Mouse (Mus musculus): ENCODE measurements at regions not wholly inside any gene's neighbourhood (a gene's known extent, or its start where the extent isn't known, plus 50 kb on each side); places are given as distances from the start of the nearest gene placed in this dataset.

- Histone ChIP-seq H3K9me3 (ENCODE audit: low read length) (no peaks in the 10 kb centered on the region), H3K27ac (ENCODE audit: low read depth, low read length) (no peak overlapping the region), H3K4me3 (ENCODE audit: low read depth, low read length) (no peak overlapping the region), H3K4me1 (ENCODE audit: insufficient read depth, low read length) (no peaks in the 10 kb centered on the region), H3K27me3 (ENCODE audit: insufficient read depth, low read length) (no peaks in the 10 kb centered on the region), H3K4me2 (ENCODE audit: low read depth, low read length, poor library complexity, severe bottlenecking) (no peak overlapping the region), H3K9ac (replicated peaks; ENCODE audit: low read length, poor library complexity, severe bottlenecking) (no peak overlapping the region), H3K36me3 (ENCODE audit: insufficient read depth, low read length) (no peaks in the 10 kb centered on the region)
- ATAC-seq (ENCODE audit: low FRiP score) (no peak), DNase-seq (ENCODE audit: low spot score) (no peak)
- no peak for TF ChIP-seq CTCF (IDR thresholded peaks at IDR 0.05)
- 80% methylated on average over 4 of the region's 4 CpGs for WGBS
Measured at GRCm38 (mm10) chr10:50241645-50242044, 350.8 kb upstream of the Ascc3 start.

GRCm38 (mm10) chr10:50203587-50203986, 388.9 kb upstream of the Ascc3 start:
- no peak overlapping the region for H3K27ac ChIP-seq (ENCODE audit: low read depth, low read length)
- H3K4me3 ChIP-seq (ENCODE audit: low read depth, low read length): no peak overlapping the region
- H3K27me3 ChIP-seq (ENCODE audit: insufficient read depth, low read length): no peaks in the 10 kb centered on the region
- TF ChIP-seq CTCF (IDR thresholded peaks at IDR 0.05): no peak
- DNase-seq (ENCODE audit: low spot score) (no peak), ATAC-seq (ENCODE audit: low FRiP score) (no peak)
- H3K9ac ChIP-seq (replicated peaks; ENCODE audit: low read length, poor library complexity, severe bottlenecking): no peak overlapping the region
- 74% methylated on average over 2 of the region's 2 CpGs for WGBS
- no peaks in the 10 kb centered on the region for H3K4me1 ChIP-seq (ENCODE audit: insufficient read depth, low read length)
- no peaks in the 10 kb centered on the region for H3K9me3 ChIP-seq (ENCODE audit: low read length)
- H3K4me2 ChIP-seq (ENCODE audit: low read depth, low read length, poor library complexity, severe bottlenecking): no peak overlapping the region
- H3K36me3 ChIP-seq (ENCODE audit: insufficient read depth, low read length): no peaks in the 10 kb centered on the region

GRCm38 (mm10) chr10:50201691-50202090, 390.8 kb upstream of the Ascc3 start:
- DNase-seq (ENCODE audit: low spot score) (no peak), ATAC-seq (ENCODE audit: low FRiP score) (no peak)
- no peaks in the 10 kb centered on the region for H3K4me1 ChIP-seq (ENCODE audit: insufficient read depth, low read length)
- H3K9me3 ChIP-seq (ENCODE audit: low read length): no peaks in the 10 kb centered on the region
- no peak for TF ChIP-seq CTCF (IDR thresholded peaks at IDR 0.05)
- no peaks in the 10 kb centered on the region for H3K36me3 ChIP-seq (ENCODE audit: insufficient read depth, low read length)
- no peak overlapping the region for H3K27ac ChIP-seq (ENCODE audit: low read depth, low read length)
- no peak overlapping the region for H3K4me3 ChIP-seq (ENCODE audit: low read depth, low read length)
- H3K27me3 ChIP-seq (ENCODE audit: insufficient read depth, low read length): no peaks in the 10 kb centered on the region
- H3K4me2 ChIP-seq (ENCODE audit: low read depth, low read length, poor library complexity, severe bottlenecking): no peak overlapping the region
- H3K9ac ChIP-seq (replicated peaks; ENCODE audit: low read length, poor library complexity, severe bottlenecking): no peak overlapping the region
- 54% methylated on average over 2 of the region's 2 CpGs for WGBS

DNA sequence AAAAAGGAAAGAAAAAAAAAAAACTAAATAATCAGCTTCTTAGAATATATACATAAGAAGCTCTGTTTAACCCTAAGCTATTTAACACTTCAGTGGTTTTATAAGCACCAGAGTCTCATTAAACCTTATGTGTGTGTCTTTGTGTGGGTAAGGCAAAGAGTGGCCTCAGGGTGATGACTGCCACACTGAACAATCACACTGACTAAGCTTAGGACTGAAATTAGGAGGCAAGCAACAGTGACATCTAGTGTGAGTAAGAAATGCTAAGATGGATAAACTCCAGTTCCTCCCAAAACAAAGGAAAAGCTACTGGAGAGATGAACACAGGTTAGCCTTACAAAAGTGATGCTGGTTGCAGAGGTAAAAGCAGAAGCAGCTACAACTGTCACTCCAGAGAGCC, 392.6 kb upstream of the Ascc3 start:
- no peak overlapping the region for H3K4me2 ChIP-seq (ENCODE audit: low read depth, low read length, poor library complexity, severe bottlenecking)
- H3K36me3 ChIP-seq (ENCODE audit: insufficient read depth, low read length): no peaks in the 10 kb centered on the region
- no peak overlapping the region for H3K4me3 ChIP-seq (ENCODE audit: low read depth, low read length)
- no peak overlapping the region for H3K27ac ChIP-seq (ENCODE audit: low read depth, low read length)
- peak; percentile 78 for TF ChIP-seq CTCF (IDR thresholded peaks at IDR 0.05)
- H3K9ac ChIP-seq (replicated peaks; ENCODE audit: low read length, poor library complexity, severe bottlenecking): no peak overlapping the region
- no peaks in the 10 kb centered on the region for H3K27me3 ChIP-seq (ENCODE audit: insufficient read depth, low read length)
- no peaks in the 10 kb centered on the region for H3K9me3 ChIP-seq (ENCODE audit: low read length)
- DNase-seq (ENCODE audit: low spot score) (peak; percentile 81), ATAC-seq (ENCODE audit: low FRiP score) (peak; percentile 79)
- no peaks in the 10 kb centered on the region for H3K4me1 ChIP-seq (ENCODE audit: insufficient read depth, low read length)

GRCm38 (mm10) chr10:50197897-50198538, 394.5 kb upstream of the Ascc3 start:
- DNase-seq (ENCODE audit: low spot score): no peak
- 75% methylated on average over 5 of the region's 5 CpGs for WGBS
- no peaks in the 10 kb centered on the region for H3K36me3 ChIP-seq (ENCODE audit: insufficient read depth, low read length)

GRCm38 (mm10) chr10:50190276-50190675, 401.7 kb upstream of the Grik2 start:
- peak; percentile 22 for DNase-seq (ENCODE audit: low spot score)
- H3K9me3 ChIP-seq (ENCODE audit: low read length): peaks cover 3% of the 10 kb centered on the region; the same call in 1 of the 2 replicates
- no peaks in the 10 kb centered on the region for H3K36me3 ChIP-seq (ENCODE audit: insufficient read depth, low read length)
- WGBS: 64% methylated on average over 4 of the region's 4 CpGs
- no peak overlapping the region for H3K9ac ChIP-seq (replicated peaks; ENCODE audit: low read length, poor library complexity, severe bottlenecking)
- no peak overlapping the region for H3K4me2 ChIP-seq (ENCODE audit: low read depth, low read length, poor library complexity, severe bottlenecking)
- no peak for ATAC-seq (ENCODE audit: low FRiP score)
- H3K27ac ChIP-seq (ENCODE audit: low read depth, low read length): no peak overlapping the region
- no peaks in the 10 kb centered on the region for H3K4me1 ChIP-seq (ENCODE audit: insufficient read depth, low read length)
- TF ChIP-seq CTCF (IDR thresholded peaks at IDR 0.05): no peak
- H3K27me3 ChIP-seq (ENCODE audit: insufficient read depth, low read length): no peaks in the 10 kb centered on the region
- no peak overlapping the region for H3K4me3 ChIP-seq (ENCODE audit: low read depth, low read length)

More at GRCm38 (mm10) chr10:50197897-50198538, 394.5 kb upstream of the Ascc3 start:
- H3K4me1 ChIP-seq (ENCODE audit: insufficient read depth, low read length): no peaks in the 10 kb centered on the region
- H3K4me2 ChIP-seq (ENCODE audit: low read depth, low read length, poor library complexity, severe bottlenecking): no peak overlapping the region
- H3K9ac ChIP-seq (replicated peaks; ENCODE audit: low read length, poor library complexity, severe bottlenecking): no peak overlapping the region
- peaks cover 3% of the 10 kb centered on the region; the same call in 1 of the 2 replicates for H3K9me3 ChIP-seq (ENCODE audit: low read length)
- no peak for ATAC-seq (ENCODE audit: low FRiP score)
- no peak overlapping the region for H3K4me3 ChIP-seq (ENCODE audit: low read depth, low read length)
- H3K27ac ChIP-seq (ENCODE audit: low read depth, low read length): no peak overlapping the region
- TF ChIP-seq CTCF (IDR thresholded peaks at IDR 0.05): no peak
- no peaks in the 10 kb centered on the region for H3K27me3 ChIP-seq (ENCODE audit: insufficient read depth, low read length)

Data from midbrain, postnatal 0 days (tissue).